Mouse (Mus musculus): ENCODE results near the gene Rpl7a.

Rpl7a gene

GRCm38 (mm10) chr2:26956811-26957487 lies 46.4 kb downstream of the Rpl7a start:
- DNase-seq (ENCODE audit: low spot score in 2 of 2), result no peak

- DNase-seq (ENCODE audit: low spot score in 2 of 2), result no peak
These were observed 46.9 kb downstream of the Rpl7a start for GRCm38 (mm10) chr2:26957488-26957859.

- no peak for DNase-seq (ENCODE audit: low spot score in 2 of 2)
These were observed 50.2 kb downstream of the Rpl7a start for GRCm38 (mm10) chr2:26960756-26961155.

Measured in right cerebral cortex, adult 2 months (tissue).